Mouse (Mus musculus): ENCODE results near the gene Aloxe3.
A peak's percentile ranks its signal among the peaks of the same experiment; 100 is the strongest.

Aloxe3 gene

GRCm38 (mm10) chr11:69095511-69096231 lies 30.0 kb upstream of the Aloxe3 start:
- no peak for DNase-seq

- no peak for DNase-seq
Observed at GRCm38 (mm10) chr11:69096360-69096986, 29.2 kb upstream of the Aloxe3 start.

GRCm38 (mm10) chr11:69096987-69097900 lies 28.5 kb upstream of the Aloxe3 start:
- DNase-seq = peak; percentile 98

GRCm38 (mm10) chr11:69098039-69098761 lies 27.5 kb upstream of the Aloxe3 start:
- no peak for DNase-seq

- DNase-seq = peak; percentile 97
Observed at GRCm38 (mm10) chr11:69098762-69099091, 27.0 kb upstream of the Aloxe3 start.

- peak; percentile 77 for DNase-seq
Observed at GRCm38 (mm10) chr11:69099177-69099914, 26.4 kb upstream of the Aloxe3 start.

GRCm38 (mm10) chr11:69099915-69100345 lies 25.8 kb upstream of the Aloxe3 start:
- DNase-seq = peak; percentile 96

- no peak for DNase-seq
Observed at GRCm38 (mm10) chr11:69100639-69101360, 24.9 kb upstream of the Aloxe3 start.

GRCm38 (mm10) chr11:69101604-69102402 lies 23.9 kb upstream of the Aloxe3 start:
- DNase-seq = no peak

GRCm38 (mm10) chr11:69102403-69102725 lies 23.3 kb upstream of the Aloxe3 start:
- peak; percentile 72 for DNase-seq

- DNase-seq = no peak
Observed at GRCm38 (mm10) chr11:69103121-69103520, 22.6 kb upstream of the Aloxe3 start.

GRCm38 (mm10) chr11:69103531-69104435 lies 21.9 kb upstream of the Aloxe3 start:
- no peak for DNase-seq

GRCm38 (mm10) chr11:69104487-69104886 lies 21.2 kb upstream of the Aloxe3 start:
- DNase-seq = no peak

GRCm38 (mm10) chr11:69105227-69105626 lies 20.5 kb upstream of the Aloxe3 start:
- no peak for DNase-seq

- DNase-seq = no peak
Observed at GRCm38 (mm10) chr11:69105796-69106195, 19.9 kb upstream of the Aloxe3 start.

GRCm38 (mm10) chr11:69106299-69106698 lies 19.4 kb upstream of the Aloxe3 start:
- no peak for DNase-seq

GRCm38 (mm10) chr11:69106842-69107241 lies 18.9 kb upstream of the Aloxe3 start:
- peak; percentile 9 for DNase-seq

GRCm38 (mm10) chr11:69107676-69108075 lies 18.0 kb upstream of the Aloxe3 start:
- peak; percentile 10 for DNase-seq

GRCm38 (mm10) chr11:69108223-69108622 lies 17.5 kb upstream of the Aloxe3 start:
- no peak for DNase-seq

Data from layer of hippocampus, adult 9-11 months (tissue).